Mouse (Mus musculus): ENCODE data around the gene Zfp710. TPM values are rescaled to one million over a fixed set of nuclear protein-coding genes. Genes with fewer than 3 reads are reported as not detected.

Zfp710 gene
- total and polyA plus RNA-seq, 2 experiments = 5.4 to 12.7 TPM

- TF ChIP-seq POLR2A (IDR thresholded peaks at IDR 0.05; ENCODE audit: extremely low read depth, insufficient read depth, low read length) (no peak), CTCF (IDR thresholded peaks at IDR 0.05; ENCODE audit: low read depth, low read length) (no peak)
- Histone ChIP-seq H3K27me3 (ENCODE audit: control insufficient read depth, insufficient read depth, low read length) (no peaks in the 10 kb centered on the region), H3K36me3 (ENCODE audit: control insufficient read depth, insufficient read depth, low read length) (no peaks in the 10 kb centered on the region), H3K4me3 (ENCODE audit: insufficient read depth, low read depth, low read length) (no peak overlapping the region), H3K4me1 (ENCODE audit: control insufficient read depth, insufficient read depth, low read length) (peaks cover 37% of the 10 kb centered on the region), H3K27ac (replicated peaks; ENCODE audit: insufficient read depth, low read depth, low read length) (no peak overlapping the region), H3K79me2 (ENCODE audit: control insufficient read depth, insufficient read depth, low read length) (peaks cover 36% of the 10 kb centered on the region), H3K9ac (ENCODE audit: low read depth, low read length) (no peak overlapping the region)
- DNase-seq (ENCODE audit: extremely low read depth, low read depth, low spot score) = no peak
- WGBS = 53% methylated on average over 10 of the region's 10 CpGs
These were observed 35.6 kb downstream of the Zfp710 start for GRCm38 (mm10) chr7:80060012-80060778.

- Histone ChIP-seq H3K36me3 (ENCODE audit: control insufficient read depth, insufficient read depth, low read length) (no peaks in the 10 kb centered on the region), H3K79me2 (ENCODE audit: control insufficient read depth, insufficient read depth, low read length) (peaks cover 39% of the 10 kb centered on the region), H3K4me3 (ENCODE audit: insufficient read depth, low read depth, low read length) (no peak overlapping the region), H3K4me1 (ENCODE audit: control insufficient read depth, insufficient read depth, low read length) (peaks cover 21% of the 10 kb centered on the region), H3K27ac (replicated peaks; ENCODE audit: insufficient read depth, low read depth, low read length) (no peak overlapping the region), H3K9ac (ENCODE audit: low read depth, low read length) (no peak overlapping the region), H3K27me3 (ENCODE audit: control insufficient read depth, insufficient read depth, low read length) (no peaks in the 10 kb centered on the region)
- TF ChIP-seq POLR2A (IDR thresholded peaks at IDR 0.05; ENCODE audit: extremely low read depth, insufficient read depth, low read length) = no peak
- no peak for TF ChIP-seq CTCF (IDR thresholded peaks at IDR 0.05; ENCODE audit: low read depth, low read length)
- 85% methylated on average over 17 of the region's 17 CpGs for whole genome bisulfite sequencing
- no peak for DNase-seq (ENCODE audit: extremely low read depth, low read depth, low spot score)
These were observed 37.6 kb downstream of the Zfp710 start for GRCm38 (mm10) chr7:80062083-80062826.

DNA sequence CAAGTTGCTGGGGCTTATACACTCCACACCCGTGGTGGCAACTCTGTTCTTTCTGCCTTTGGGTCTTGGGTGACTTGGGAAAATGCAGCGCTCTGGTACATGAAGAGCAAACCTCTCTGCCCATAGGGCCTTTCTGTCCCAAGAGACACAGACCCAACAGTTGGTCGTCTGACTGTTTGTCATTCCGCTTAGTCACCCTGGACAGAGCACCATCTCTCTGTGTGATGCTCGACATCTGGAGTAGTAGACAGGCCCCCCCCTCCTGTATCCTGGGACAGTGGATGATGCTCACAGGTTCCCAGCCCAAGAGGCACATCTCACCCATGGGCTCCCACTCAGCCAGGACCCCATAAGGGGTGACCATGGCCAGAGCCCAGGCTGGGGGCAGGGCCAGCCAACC is 38.6 kb downstream of the Zfp710 start:
- Histone ChIP-seq H3K9ac (ENCODE audit: low read depth, low read length) (no peak overlapping the region), H3K4me1 (ENCODE audit: control insufficient read depth, insufficient read depth, low read length) (peaks cover 21% of the 10 kb centered on the region), H3K27me3 (ENCODE audit: control insufficient read depth, insufficient read depth, low read length) (no peaks in the 10 kb centered on the region), H3K36me3 (ENCODE audit: control insufficient read depth, insufficient read depth, low read length) (no peaks in the 10 kb centered on the region), H3K4me3 (ENCODE audit: insufficient read depth, low read depth, low read length) (no peak overlapping the region), H3K79me2 (ENCODE audit: control insufficient read depth, insufficient read depth, low read length) (peaks cover 43% of the 10 kb centered on the region), H3K27ac (replicated peaks; ENCODE audit: insufficient read depth, low read depth, low read length) (no peak overlapping the region)
- TF ChIP-seq POLR2A (IDR thresholded peaks at IDR 0.05; ENCODE audit: extremely low read depth, insufficient read depth, low read length) = no peak
- no peak for TF ChIP-seq CTCF (IDR thresholded peaks at IDR 0.05; ENCODE audit: low read depth, low read length)
- 84% methylated on average over 5 of the region's 5 CpGs for WGBS
- DNase-seq (ENCODE audit: extremely low read depth, low read depth, low spot score) = no peak

GRCm38 (mm10) chr7:80063902-80064736 is 39.5 kb downstream of the Zfp710 start:
- TF ChIP-seq CTCF (IDR thresholded peaks at IDR 0.05; ENCODE audit: low read depth, low read length) = no peak
- no peak for TF ChIP-seq POLR2A (IDR thresholded peaks at IDR 0.05; ENCODE audit: extremely low read depth, insufficient read depth, low read length)
- DNase-seq (ENCODE audit: extremely low read depth, low read depth, low spot score) = no peak
- Histone ChIP-seq H3K27ac (replicated peaks; ENCODE audit: insufficient read depth, low read depth, low read length) (no peak overlapping the region), H3K4me1 (ENCODE audit: control insufficient read depth, insufficient read depth, low read length) (peaks cover 14% of the 10 kb centered on the region), H3K9ac (ENCODE audit: low read depth, low read length) (no peak overlapping the region), H3K4me3 (ENCODE audit: insufficient read depth, low read depth, low read length) (no peak overlapping the region), H3K27me3 (ENCODE audit: control insufficient read depth, insufficient read depth, low read length) (no peaks in the 10 kb centered on the region), H3K79me2 (ENCODE audit: control insufficient read depth, insufficient read depth, low read length) (peaks cover 36% of the 10 kb centered on the region), H3K36me3 (ENCODE audit: control insufficient read depth, insufficient read depth, low read length) (no peaks in the 10 kb centered on the region)
- 80% methylated on average over 15 of the region's 15 CpGs for WGBS

DNA sequence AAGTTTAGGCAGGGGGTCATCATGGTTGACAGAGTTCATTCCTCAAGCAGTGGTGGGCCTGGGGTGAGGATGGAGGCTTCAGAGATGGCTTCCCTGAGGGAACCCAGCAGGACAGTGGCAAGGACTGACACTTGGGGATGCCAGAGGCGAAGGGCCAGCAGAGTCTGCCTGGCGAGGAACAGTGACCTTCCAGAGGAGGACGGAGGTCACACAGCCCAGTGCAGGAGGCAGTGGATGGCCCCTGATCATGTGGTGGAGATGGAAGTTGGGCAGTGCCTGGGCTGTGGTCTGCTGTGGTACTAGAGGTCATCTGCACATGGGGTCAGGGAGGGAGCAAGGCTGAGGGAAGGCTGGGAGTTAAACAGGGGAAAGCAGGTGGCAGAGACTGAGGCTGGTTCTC is 40.6 kb downstream of the Zfp710 start:
- H3K27ac ChIP-seq (replicated peaks; ENCODE audit: insufficient read depth, low read depth, low read length) = no peak overlapping the region
- no peaks in the 10 kb centered on the region for H3K36me3 ChIP-seq (ENCODE audit: control insufficient read depth, insufficient read depth, low read length)
- no peak overlapping the region for H3K4me3 ChIP-seq (ENCODE audit: insufficient read depth, low read depth, low read length)
- H3K4me1 ChIP-seq (ENCODE audit: control insufficient read depth, insufficient read depth, low read length) = peaks cover 15% of the 10 kb centered on the region
- H3K27me3 ChIP-seq (ENCODE audit: control insufficient read depth, insufficient read depth, low read length) = no peaks in the 10 kb centered on the region
- 54% methylated on average over 3 of the region's 3 CpGs for WGBS
- no peak for TF ChIP-seq POLR2A (IDR thresholded peaks at IDR 0.05; ENCODE audit: extremely low read depth, insufficient read depth, low read length)
- no peak for TF ChIP-seq CTCF (IDR thresholded peaks at IDR 0.05; ENCODE audit: low read depth, low read length)
- H3K79me2 ChIP-seq (ENCODE audit: control insufficient read depth, insufficient read depth, low read length) = peaks cover 33% of the 10 kb centered on the region
- no peak for DNase-seq (ENCODE audit: extremely low read depth, low read depth, low spot score)
- no peak overlapping the region for H3K9ac ChIP-seq (ENCODE audit: low read depth, low read length)
